8 mouse cellular contexts compared by ENCODE assay signal in the genomic region with DNA sequence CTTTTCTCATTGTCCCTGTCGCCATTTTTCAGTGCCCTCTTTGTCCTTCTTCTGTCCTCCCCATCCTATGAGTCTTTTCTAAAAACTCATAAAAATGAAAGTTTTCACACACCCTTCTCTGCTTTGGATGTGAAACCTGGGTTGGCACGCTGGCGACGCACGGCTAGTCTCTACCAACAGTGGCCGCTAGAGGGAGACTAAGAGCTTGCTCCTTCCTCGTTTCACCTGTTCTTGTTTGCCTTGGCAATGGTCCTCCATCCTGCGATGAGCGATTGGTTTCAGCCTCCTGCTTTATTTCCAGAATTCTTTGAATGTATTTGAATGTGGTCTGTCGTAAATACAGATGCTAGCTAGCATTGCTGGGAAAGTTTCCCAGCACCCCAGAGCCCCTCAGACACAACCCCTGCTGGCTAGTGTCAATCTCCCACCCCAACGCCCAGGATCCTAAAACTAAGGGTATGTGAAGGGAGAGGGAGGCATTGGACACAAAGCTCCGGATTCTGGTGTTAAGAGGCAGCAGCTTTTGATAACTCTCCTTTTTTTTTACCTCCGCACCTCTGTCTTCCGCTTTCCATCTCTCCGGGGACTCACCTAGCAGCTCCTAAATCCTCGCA.
A peak's percentile ranks its signal among the peaks of the same experiment; 100 is the strongest.
DNase-seq lines count a peak whose midpoint lies in the region; ATAC-seq and TF ChIP-seq lines count a peak whose summit lies in the region.

No protein-coding gene starts in this region.

- no peaks in the 10 kb centered on the region for H3K27me3 ChIP-seq in forebrain, embryonic 12.5 days
- H3K27me3 ChIP-seq in heart, embryonic 16.5 days (ENCODE audit: control insufficient read depth, insufficient read depth, low read length), result no peaks in the 10 kb centered on the region
- H3K27me3 ChIP-seq in liver, embryonic 14.5 days (ENCODE audit: control insufficient read depth, insufficient read depth, low read length), result no peaks in the 10 kb centered on the region
- no peaks in the 10 kb centered on the region for H3K27me3 ChIP-seq in neural tube, embryonic 12.5 days (replicated peaks)
- no peaks in the 10 kb centered on the region for H3K27me3 ChIP-seq in stomach, embryonic 16.5 days (ENCODE audit: control insufficient read depth, insufficient read depth, low read length)

- H3K4me2 ChIP-seq in forebrain, embryonic 12.5 days, result no peak overlapping the region
- peak overlapping the region; percentile 36; the same call in 1 of the 2 replicates for H3K4me2 ChIP-seq in heart, embryonic 16.5 days (ENCODE audit: low read depth, low read length)
- peak overlapping the region; percentile 86 for H3K4me2 ChIP-seq in liver, embryonic 14.5 days (ENCODE audit: low read depth)
- H3K4me2 ChIP-seq in neural tube, embryonic 12.5 days (replicated peaks), result no peak overlapping the region
- peak overlapping the region; percentile 9; the same call in 1 of the 2 replicates for H3K4me2 ChIP-seq in stomach, embryonic 16.5 days (ENCODE audit: low read depth, low read length)

- WGBS in forebrain, embryonic 12.5 days, result 36% methylated on average over 16 of the region's 16 CpGs
- 33% methylated on average over 16 of the region's 16 CpGs for WGBS in heart, embryonic 16.5 days
- 29% methylated on average over 16 of the region's 16 CpGs for WGBS in liver, embryonic 14.5 days (ENCODE audit: insufficient replicate concordance)
- WGBS in neural tube, embryonic 12.5 days, result 37% methylated on average over 16 of the region's 16 CpGs
- WGBS in stomach, embryonic 16.5 days, result 34% methylated on average over 16 of the region's 16 CpGs

- no peak overlapping the region for H3K4me3 ChIP-seq in forebrain, embryonic 12.5 days (replicated peaks)
- H3K4me3 ChIP-seq in heart, embryonic 16.5 days (ENCODE audit: low read length), result no peak overlapping the region
- H3K4me3 ChIP-seq in liver, embryonic 14.5 days (ENCODE audit: insufficient read depth in 1 of 2, low read depth in 2 of 2, low read length in 2 of 2), result no peak overlapping the region
- H3K4me3 ChIP-seq in neural tube, embryonic 12.5 days, result no peak overlapping the region
- H3K4me3 ChIP-seq in stomach, embryonic 16.5 days (replicated peaks; ENCODE audit: low read length), result no peak overlapping the region

- no peaks in the 10 kb centered on the region for H3K9me3 ChIP-seq in forebrain, embryonic 12.5 days
- H3K9me3 ChIP-seq in heart, embryonic 16.5 days (replicated peaks; ENCODE audit: control insufficient read depth, low read length), result no peaks in the 10 kb centered on the region
- H3K9me3 ChIP-seq in liver, embryonic 14.5 days (ENCODE audit: control insufficient read depth, low read length), result no peaks in the 10 kb centered on the region
- H3K9me3 ChIP-seq in neural tube, embryonic 12.5 days, result no peaks in the 10 kb centered on the region
- H3K9me3 ChIP-seq in stomach, embryonic 16.5 days (replicated peaks; ENCODE audit: control insufficient read depth, low read length), result no peaks in the 10 kb centered on the region

- TF ChIP-seq CTCF in brain, embryonic 14.5 days (IDR thresholded peaks at IDR 0.05; ENCODE audit: borderline replicate concordance, extremely low read depth, insufficient read depth, insufficient read length), result peak; percentile 97
- TF ChIP-seq CTCF in liver, embryonic 14.5 days (IDR thresholded peaks at IDR 0.05; ENCODE audit: low read depth), result peak; percentile 99

- DNase-seq in CD4-positive helper T cell, adult 2 months (ENCODE audit: low read depth, low spot score), result peak; percentile 70
- peak; percentile 79 for DNase-seq in brain, embryonic 14.5 days (ENCODE audit: low read depth)
- peak; percentile 91 for DNase-seq in kidney, postnatal 14 days
- DNase-seq in liver, embryonic 14.5 days (ENCODE audit: low read depth in 3 of 3, low spot score in 3 of 3), result peak; percentile 64 to 72 (median 65)

- TF ChIP-seq POLR2A in brain, embryonic 14.5 days (IDR thresholded peaks at IDR 0.05; ENCODE audit: borderline replicate concordance, extremely low read depth, insufficient read depth, insufficient read length, poor library complexity, severe bottlenecking), result no peak

- H3K4me1 ChIP-seq in forebrain, embryonic 12.5 days, result no peaks in the 10 kb centered on the region
- H3K4me1 ChIP-seq in heart, embryonic 16.5 days (ENCODE audit: control insufficient read depth, insufficient read depth, low read length), result peaks cover 9% of the 10 kb centered on the region; the same call in 1 of the 2 replicates
- H3K4me1 ChIP-seq in liver, embryonic 14.5 days (replicated peaks; ENCODE audit: control insufficient read depth in 2 of 2, insufficient read depth in 2 of 2, low read length in 1 of 2), result peaks cover 28 to 33% of the 10 kb centered on the region in 2 experiments
- H3K4me1 ChIP-seq in neural tube, embryonic 12.5 days, result no peaks in the 10 kb centered on the region; the same call in 1 of the 2 replicates
- H3K4me1 ChIP-seq in stomach, embryonic 16.5 days (ENCODE audit: control insufficient read depth, insufficient read depth, low read length), result no peaks in the 10 kb centered on the region; the same call in none of the 2 replicates

- H3K9ac ChIP-seq in forebrain, embryonic 12.5 days, result no peak overlapping the region
- H3K9ac ChIP-seq in heart, embryonic 16.5 days (ENCODE audit: low read length), result no peak overlapping the region
- peak overlapping the region; percentile 77 for H3K9ac ChIP-seq in liver, embryonic 14.5 days (replicated peaks)
- H3K9ac ChIP-seq in neural tube, embryonic 12.5 days, result no peak overlapping the region
- no peak overlapping the region for H3K9ac ChIP-seq in stomach, embryonic 16.5 days (ENCODE audit: low read length)

- no peaks in the 10 kb centered on the region for H3K36me3 ChIP-seq in forebrain, embryonic 12.5 days (replicated peaks)
- no peaks in the 10 kb centered on the region for H3K36me3 ChIP-seq in heart, embryonic 16.5 days (ENCODE audit: control insufficient read depth, insufficient read depth)
- H3K36me3 ChIP-seq in liver, embryonic 14.5 days (replicated peaks; ENCODE audit: control insufficient read depth, insufficient read depth, low read depth), result no peaks in the 10 kb centered on the region
- H3K36me3 ChIP-seq in neural tube, embryonic 12.5 days, result no peaks in the 10 kb centered on the region
- no peaks in the 10 kb centered on the region for H3K36me3 ChIP-seq in stomach, embryonic 16.5 days (ENCODE audit: control insufficient read depth, insufficient read depth, low read length)

- ATAC-seq in forebrain, embryonic 12.5 days (ENCODE audit: low FRiP score), result peak; percentile 77; the same call in 1 of the 2 replicates
- 0 out of 2 replicates have a peak, but pooled peaks have one; percentile 41 for ATAC-seq in heart, embryonic 16.5 days (replicated peaks; ENCODE audit: extremely low read depth, insufficient read depth, low FRiP score)
- peak; percentile 57 for ATAC-seq in liver, embryonic 14.5 days (ENCODE audit: insufficient read depth)
- peak; percentile 70; the same call in 1 of the 2 replicates for ATAC-seq in neural tube, embryonic 12.5 days (ENCODE audit: low FRiP score, low read depth)
- ATAC-seq in stomach, embryonic 16.5 days (ENCODE audit: insufficient read depth, low FRiP score), result no peak

- TF ChIP-seq EP300 in liver, embryonic 14.5 days (IDR thresholded peaks at IDR 0.05; ENCODE audit: low read depth), result peak; percentile 32; the same call in 1 of the 2 replicates

- H3K27ac ChIP-seq in forebrain, embryonic 12.5 days, result no peak overlapping the region
- no peak overlapping the region for H3K27ac ChIP-seq in heart, embryonic 16.5 days (ENCODE audit: low read length)
- H3K27ac ChIP-seq in liver, embryonic 14.5 days, result peak overlapping the region; percentile 94
- H3K27ac ChIP-seq in neural tube, embryonic 12.5 days, result no peak overlapping the region
- H3K27ac ChIP-seq in stomach, embryonic 16.5 days (ENCODE audit: low read length), result no peak overlapping the region

Comparison
In these comparisons a context has a peak if more than half of its experiments do, and no peak if none do; other contexts are left out.
1. H3K4me2 ChIP-seq: peak in heart, embryonic 16.5 days (single experiment), liver, embryonic 14.5 days (single experiment) and stomach, embryonic 16.5 days (single experiment); none in forebrain, embryonic 12.5 days (single experiment) and neural tube, embryonic 12.5 days (single experiment).
2. Peak in every context shown above with its lines, with median percentiles within 50 percentile points of each other: DNase-seq.